Mouse (Mus musculus): Measurements from ENCODE around the gene Vwa7.

Gene Vwa7

DNA sequence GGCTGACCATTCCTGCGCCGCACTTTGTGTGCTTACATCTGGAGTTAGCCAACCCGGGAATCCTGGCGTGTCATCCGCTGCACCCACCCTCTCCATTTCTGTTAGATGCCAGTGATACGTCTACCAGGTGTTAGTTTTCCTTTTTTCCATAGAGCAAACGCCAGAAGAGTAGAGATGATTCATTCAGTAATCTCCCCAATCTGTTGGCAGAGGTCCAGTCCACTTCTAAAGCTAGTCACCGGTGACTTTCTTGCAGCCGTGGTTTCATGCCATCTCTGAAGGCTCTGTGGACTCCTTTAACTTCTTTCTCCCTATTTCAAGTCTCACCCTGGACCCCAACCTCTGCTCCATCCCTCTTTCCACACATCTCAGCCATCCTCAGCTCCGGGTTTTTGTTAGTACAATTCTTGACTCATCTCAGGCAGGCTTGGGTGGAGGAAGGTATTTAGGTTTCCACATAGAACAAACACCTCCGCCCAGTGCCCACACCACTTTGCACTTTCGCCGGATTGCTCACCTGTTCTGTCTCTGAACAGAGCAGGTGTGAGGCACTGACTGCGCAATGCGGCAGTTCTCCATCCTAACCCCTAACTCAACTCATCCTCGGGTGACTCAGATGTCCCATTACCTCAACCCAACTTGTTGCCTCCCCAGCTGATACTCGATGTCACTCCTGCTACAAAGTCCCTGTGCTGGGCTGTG is 52.0 kb downstream of the Vwa7 start:
- DNase-seq, result no peak

DNA sequence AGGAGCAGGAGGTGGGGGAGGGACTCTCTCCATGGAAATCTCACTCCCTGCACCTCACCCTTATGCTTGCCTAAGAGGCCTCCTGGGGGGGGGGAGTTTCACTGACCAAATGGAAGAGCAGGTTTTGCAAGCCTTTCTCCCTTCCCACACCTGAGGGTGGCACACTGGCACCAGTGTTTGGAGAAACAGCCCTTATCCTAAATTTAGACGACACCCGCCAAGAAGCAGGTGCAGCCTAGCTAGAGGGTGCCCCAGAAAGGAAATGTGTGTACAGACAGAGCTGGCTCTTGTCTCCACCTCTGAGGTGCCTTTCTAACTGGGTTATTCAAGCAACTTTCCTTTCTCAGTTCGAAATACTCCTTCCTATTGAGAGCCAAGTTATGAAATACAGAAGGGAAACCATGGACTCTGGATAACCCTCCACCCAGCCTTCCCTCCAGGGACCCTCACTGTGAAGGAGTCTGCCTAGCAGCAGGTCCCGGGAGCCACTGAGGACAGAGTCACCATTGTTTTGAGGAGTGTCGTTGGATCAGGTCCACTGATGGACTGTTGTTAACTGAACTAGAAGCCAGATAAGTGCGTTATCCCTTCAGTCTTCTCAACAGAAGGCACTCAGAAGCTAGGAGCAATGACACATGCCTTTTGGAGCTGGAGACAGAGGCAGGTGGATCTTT is 54.3 kb downstream of the Vwa7 start:
- peak; percentile 96 for DNase-seq

DNA sequence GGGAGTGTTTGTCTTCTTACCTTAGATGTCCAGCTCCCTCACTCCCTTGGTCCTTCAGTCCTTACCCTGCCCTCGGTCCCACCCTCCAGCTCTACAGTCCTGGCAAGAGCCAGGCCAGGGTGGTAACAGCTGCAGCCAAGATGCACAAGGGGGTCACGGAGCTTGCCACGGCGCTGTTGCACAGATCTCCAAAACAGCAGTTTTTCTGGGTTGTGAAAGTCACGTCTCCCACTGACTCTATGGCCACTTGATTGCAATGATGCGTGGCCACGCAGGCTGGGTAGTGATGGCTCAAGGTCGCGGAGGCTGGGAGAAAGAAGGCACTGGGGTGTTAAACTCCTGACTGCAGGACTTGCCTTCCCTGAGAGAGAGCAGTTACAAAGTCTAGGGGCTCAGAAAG is 55.1 kb downstream of the Vwa7 start:
- DNase-seq, result peak; percentile 66

DNA sequence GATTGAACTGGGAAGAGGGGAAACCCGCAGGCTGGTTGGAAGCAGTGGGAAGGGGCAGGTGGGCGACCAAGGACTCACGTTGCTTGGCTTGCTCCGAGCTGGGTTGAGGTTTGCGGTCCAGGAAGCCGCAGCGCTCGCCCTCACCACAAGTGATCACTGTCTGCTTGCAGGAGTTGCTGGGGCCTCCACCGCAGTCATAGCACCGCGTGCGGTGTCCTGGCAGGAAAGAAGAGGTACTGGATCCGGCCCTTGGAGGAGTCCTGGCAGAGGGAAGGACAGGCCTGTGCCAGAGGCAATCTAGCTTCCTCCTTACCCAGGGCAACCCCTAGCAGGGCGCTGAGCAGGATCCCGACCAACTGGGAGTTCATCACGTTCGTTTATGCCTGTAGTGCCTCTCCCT is 57.7 kb downstream of the Vwa7 start:
- peak; percentile 93 for DNase-seq

Data from cerebellum, adult 9-11 months (tissue).